Mouse (Mus musculus) hindbrain, postnatal 0 days (tissue): ENCODE data around the gene Zscan18. TPM values are rescaled to one million over a fixed set of nuclear protein-coding genes. Genes with fewer than 3 reads are reported as not detected.
"Not testable (repeated sequence)": the region's sequence is repeated elsewhere in the genome, so short reads cannot be mapped to it uniquely, and the experiment has no call there.

ENCODE experiments used
- ATAC-seq: fragments of 200-750 bp; cut with Nextera tagmentation; 2 replicates; pipeline ENCODE4 v1.8.0; 2017; ENCODE audit warnings: mild to moderate bottlenecking, moderate TSS enrichment, moderate library complexity
- DNase-seq: peaks from one replicate; pipeline ENCODE4 v3.0.0-alpha.2; 2015; ENCODE audit warnings: low spot score
- H3K27ac ChIP-seq: fragments of 300-500 bp; sonication (generic); 2 replicates; pipeline ENCODE4 v1.5.1; 2014; ENCODE audit warnings: mild to moderate bottlenecking
- H3K27me3 ChIP-seq: fragments of 300-500 bp; sonication (generic); 2 replicates; pipeline ENCODE4 v1.6.1; 2014; ENCODE audit warnings: low read length, mixed read lengths; ENCODE audit not compliant: insufficient read depth
- H3K36me3 ChIP-seq: fragments of 300-500 bp; sonication (generic); 2 replicates; pipeline ENCODE4 v1.6.1; 2014; ENCODE audit warnings: low read length, mixed read lengths; ENCODE audit not compliant: insufficient read depth
- H3K4me1 ChIP-seq: fragments of 300-500 bp; sonication (generic); 2 replicates; pipeline ENCODE4 v1.6.1; 2014; ENCODE audit warnings: antibody characterized with exemption, low read length, mixed read lengths; ENCODE audit not compliant: insufficient read depth
- H3K4me2 ChIP-seq: fragments of 300-500 bp; sonication (generic); 2 replicates; pipeline ENCODE4 v1.6.1; 2014; ENCODE audit warnings: low read depth, mild to moderate bottlenecking, low read length, moderate library complexity, mixed read lengths
- H3K4me3 ChIP-seq: fragments of 300-500 bp; sonication (generic); 2 replicates; pipeline ENCODE4 v1.5.1; 2014; ENCODE audit warnings: low read length
- H3K9ac ChIP-seq: fragments of 300-500 bp; sonication (generic); replicated peaks from 2 replicates; pipeline ENCODE4 v1.6.1; 2014; ENCODE audit warnings: mild to moderate bottlenecking, low read length, moderate library complexity, mixed read lengths
- H3K9me3 ChIP-seq: fragments of 300-500 bp; sonication (generic); 2 replicates; pipeline ENCODE4 v1.6.1; 2016; ENCODE audit warnings: low read length, mixed read lengths
- CTCF ChIP-seq: IDR thresholded peaks from 2 replicates; pipeline ENCODE4 v1.5.1; 2016; ENCODE audit warnings: antibody characterized with exemption, control low read depth, low read depth
- WGBS: fragments of 180-500 bp; shearing (Covaris S2); extraction: QIAGEN DNeasy Blood & Tissue Kit; methylation state at CpG from one replicate; pipeline ENCODE4 v1.1.7; 2014; 5-methylcytosine and 5-hydroxymethylcytosine counted together
- polyA plus RNA-seq: library from polyadenylated mRNA; unstranded; fragments of >200 nt; fragmentation: Nextera tagmentation; extraction: Ambion mirVana; gene quantifications from 2 replicates; pipeline ENCODE4 v1.2.1, GENCODE M21; 2015
- total RNA-seq: library from RNA; depleted of rRNA; stranded (reverse); fragments of >200 nt; gene quantifications from 2 replicates; pipeline ENCODE4 v1.2.3, GENCODE M21; 2014

Gene Zscan18
- total and polyA plus RNA-seq, 2 experiments from 2014 or later = 18.1 to 19.6 TPM

DNA sequence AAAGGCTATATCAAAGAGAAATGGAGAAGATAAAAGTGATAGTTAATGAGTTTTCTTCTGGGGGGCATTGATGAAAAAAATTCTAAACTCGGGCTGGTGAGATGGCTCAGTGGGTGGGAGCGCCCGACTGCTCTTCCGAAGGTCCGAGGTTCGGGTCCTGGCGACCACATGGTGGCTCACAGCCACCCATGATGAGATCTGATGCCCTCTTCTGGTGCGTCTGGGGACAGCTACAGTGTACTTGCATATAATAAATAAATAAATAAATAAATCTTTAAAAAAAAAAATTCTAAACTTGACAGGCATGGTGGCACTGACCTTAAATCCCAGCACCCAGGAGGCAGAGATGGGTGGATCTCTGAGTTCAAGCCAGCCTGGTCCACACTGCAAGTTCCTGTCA is 12.1 kb upstream of the Zscan18 start:
- ATAC-seq (no peak), DNase-seq (no peak)
- Histone ChIP-seq H3K36me3 (peaks cover 8% of the 10 kb centered on the region), H3K4me1 (no peaks in the 10 kb centered on the region), H3K9me3 (peaks cover 24% of the 10 kb centered on the region), H3K4me2 (no peak overlapping the region), H3K9ac (no peak overlapping the region), H3K27ac (no peak overlapping the region), H3K27me3 (no peaks in the 10 kb centered on the region), H3K4me3 (no peak overlapping the region)
- 99% methylated on average over 8 of the region's 8 CpGs for WGBS
- no peak for TF ChIP-seq CTCF

DNA sequence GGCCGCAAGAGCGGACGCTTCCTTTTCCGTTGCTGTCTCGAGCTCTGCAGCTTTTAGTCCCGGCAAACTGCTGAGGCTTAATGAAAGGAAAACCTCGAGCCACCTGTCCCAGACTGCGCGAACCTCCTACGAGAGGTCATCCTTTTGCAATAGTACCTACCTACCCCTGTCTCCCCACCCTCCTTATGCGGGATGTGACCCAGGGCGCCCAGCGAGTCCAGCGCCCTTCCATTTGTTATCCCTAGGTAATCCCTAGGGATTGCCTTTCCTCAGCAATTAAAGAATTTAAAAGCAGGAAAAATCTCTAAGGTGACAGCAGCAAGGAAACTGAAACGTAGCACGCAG is 264 bp upstream of the Zscan18 start:
- Histone ChIP-seq H3K27ac (peak overlapping the region; percentile 91), H3K4me1 (peaks cover 4% of the 10 kb centered on the region; the same call in 1 of the 2 replicates), H3K4me2 (peak overlapping the region; percentile 90), H3K9ac (peak overlapping the region; percentile 75), H3K27me3 (no peaks in the 10 kb centered on the region), H3K36me3 (peaks cover 13% of the 10 kb centered on the region), H3K4me3 (peak overlapping the region; percentile 51), H3K9me3 (no peaks in the 10 kb centered on the region; the same call in 1 of the 2 replicates)
- WGBS = under 1% methylated on average over 16 of the region's 16 CpGs
- DNase-seq (peak; percentile 38), ATAC-seq (no peak)
- no peak for TF ChIP-seq CTCF

GRCm38 (mm10) chr7:12799554-12799953 is 3.9 kb downstream of the Zscan18 start:
- Histone ChIP-seq H3K36me3 (no peaks in the 10 kb centered on the region), H3K4me1 (peaks cover 4% of the 10 kb centered on the region; the same call in 1 of the 2 replicates), H3K4me2 (no peak overlapping the region), H3K4me3 (no peak overlapping the region), H3K9me3 (0 out of 2 replicates have a peak, but pooled peaks cover 3% of the 10 kb centered on the region), H3K27me3 (no peaks in the 10 kb centered on the region), H3K27ac (no peak overlapping the region), H3K9ac (no peak overlapping the region)
- TF ChIP-seq CTCF = no peak
- 87% methylated on average over 1 of the region's 1 CpGs for WGBS
- ATAC-seq (no peak), DNase-seq (no peak)

DNA sequence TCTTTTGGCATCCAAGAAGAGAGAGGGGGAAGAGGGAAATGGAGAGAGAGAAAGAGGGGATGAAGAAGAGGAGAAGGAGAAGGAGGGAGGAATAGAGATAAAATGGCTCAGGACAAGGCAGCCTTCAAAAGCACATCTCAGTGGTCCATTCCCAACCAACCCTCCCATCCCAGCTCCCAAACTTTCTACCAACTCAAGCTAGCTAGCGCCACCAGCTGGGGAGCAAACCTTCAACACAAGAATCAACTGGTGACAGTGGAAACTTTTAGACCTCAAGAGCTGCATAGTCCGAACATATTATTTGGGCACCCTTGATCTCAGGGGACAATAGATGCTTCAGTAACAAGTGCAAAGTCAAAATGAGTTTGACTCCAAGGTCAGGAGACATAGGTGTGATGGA is 5.5 kb downstream of the Zscan18 start:
- no peak overlapping the region for H3K27ac ChIP-seq
- H3K9ac ChIP-seq = no peak overlapping the region
- no peak for ATAC-seq
- H3K36me3 ChIP-seq = no peaks in the 10 kb centered on the region
- peaks cover 1% of the 10 kb centered on the region; the same call in 1 of the 2 replicates for H3K4me1 ChIP-seq
- no peak overlapping the region for H3K4me3 ChIP-seq
- 65% methylated on average over 2 of the region's 2 CpGs for WGBS
- no peak overlapping the region for H3K4me2 ChIP-seq
- no peak for TF ChIP-seq CTCF
- no peaks in the 10 kb centered on the region for H3K27me3 ChIP-seq
- 0 out of 2 replicates have a peak, but pooled peaks cover 3% of the 10 kb centered on the region for H3K9me3 ChIP-seq
- no peak for DNase-seq

DNA sequence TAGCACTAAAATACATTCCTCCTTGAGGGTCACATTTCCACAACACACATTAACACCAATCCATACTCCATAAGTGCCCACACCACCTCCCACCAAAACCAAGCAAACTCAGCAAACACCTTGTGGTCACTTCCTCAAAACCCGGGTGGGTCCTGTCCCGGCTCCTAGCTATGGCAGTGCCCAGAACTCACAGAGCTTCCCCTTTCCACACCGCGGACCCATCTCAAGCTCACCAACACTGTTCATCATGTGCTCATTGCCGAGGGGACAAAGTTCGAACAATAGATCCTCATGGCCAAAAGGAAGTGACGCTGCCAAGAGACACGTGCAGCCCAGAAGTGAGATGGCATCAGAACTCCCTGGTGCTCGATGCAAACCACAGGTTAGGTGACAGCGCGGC is 10.8 kb downstream of the Zscan18 start:
- not testable (repeated sequence) for H3K4me1 ChIP-seq, H3K9ac ChIP-seq, H3K27me3 ChIP-seq, ATAC-seq, H3K27ac ChIP-seq, DNase-seq, H3K36me3 ChIP-seq, H3K9me3 ChIP-seq, H3K4me3 ChIP-seq, H3K4me2 ChIP-seq
- WGBS = 86% methylated on average over 11 of the region's 11 CpGs

- no peak for TF ChIP-seq CTCF
- no peak overlapping the region for H3K4me3 ChIP-seq
- H3K9ac ChIP-seq = no peak overlapping the region
- peak; percentile 33 for DNase-seq
- ATAC-seq = peak; percentile 79; the same call in 1 of the 2 replicates
- 20% methylated on average over 5 of the region's 5 CpGs for WGBS
- H3K4me2 ChIP-seq = no peak overlapping the region
- H3K9me3 ChIP-seq = no peaks in the 10 kb centered on the region
- H3K4me1 ChIP-seq = no peaks in the 10 kb centered on the region; the same call in 1 of the 2 replicates
- H3K27ac ChIP-seq = no peak overlapping the region
- H3K36me3 ChIP-seq = no peaks in the 10 kb centered on the region
- no peaks in the 10 kb centered on the region for H3K27me3 ChIP-seq
Observed at GRCm38 (mm10) chr7:12788025-12788424, 15.4 kb downstream of the Zscan18 start.

DNA sequence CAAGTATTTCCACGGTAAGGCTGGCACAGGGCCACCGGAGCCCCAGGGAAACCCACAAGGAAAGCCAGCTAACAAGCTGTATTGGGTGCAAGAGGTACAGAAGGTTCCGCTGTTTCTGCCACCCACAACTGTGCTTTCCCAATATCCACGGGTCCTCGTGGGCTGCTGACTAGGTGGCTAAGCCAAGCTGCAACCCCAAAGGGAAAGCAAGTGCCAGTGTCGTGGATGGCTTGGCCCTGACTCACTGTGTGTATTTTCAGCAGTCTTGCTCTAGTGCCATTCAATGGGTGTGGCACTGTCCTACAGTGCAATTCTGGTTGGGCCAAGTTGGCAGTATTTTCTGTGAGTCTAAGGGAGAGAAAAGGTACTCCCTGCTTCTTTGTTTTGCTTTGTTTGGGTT is 16.1 kb downstream of the Zscan18 start:
- no peaks in the 10 kb centered on the region for H3K36me3 ChIP-seq
- no peaks in the 10 kb centered on the region for H3K27me3 ChIP-seq
- H3K4me1 ChIP-seq = no peaks in the 10 kb centered on the region; the same call in 1 of the 2 replicates
- no peak for DNase-seq
- no peak overlapping the region for H3K27ac ChIP-seq
- H3K9ac ChIP-seq = no peak overlapping the region
- WGBS = 68% methylated on average over 6 of the region's 6 CpGs
- H3K9me3 ChIP-seq = no peaks in the 10 kb centered on the region
- no peak overlapping the region for H3K4me2 ChIP-seq
- H3K4me3 ChIP-seq = no peak overlapping the region
- TF ChIP-seq CTCF = no peak
- ATAC-seq = no peak
